Mouse (Mus musculus): ENCODE data around the gene Naa16.

- TF ChIP-seq MAX (IDR thresholded peaks at IDR 0.05; ENCODE audit: low read depth): no peak
- no peak for TF ChIP-seq E2F4 (IDR thresholded peaks at IDR 0.05; ENCODE audit: insufficient read depth)
- no peak for TF ChIP-seq POLR2A (IDR thresholded peaks at IDR 0.05; ENCODE audit: insufficient read length, low read depth)
- TF ChIP-seq USF1 (IDR thresholded peaks at IDR 0.05; ENCODE audit: low read depth): no peak
- TF ChIP-seq TCF3 (IDR thresholded peaks at IDR 0.05; ENCODE audit: insufficient read length, low read depth): no peak
- no peak for TF ChIP-seq MYOD1 (IDR thresholded peaks at IDR 0.05; ENCODE audit: control insufficient read depth in 1 of 3, insufficient read length in 2 of 3, low read depth in 2 of 3)
- no peak for TF ChIP-seq TCF12 (IDR thresholded peaks at IDR 0.05; ENCODE audit: insufficient read depth, poor library complexity, severe bottlenecking)
Measured at GRCm38 (mm10) chr14:79281894-79282553, 108.6 kb downstream of the Naa16 start.

Data from myocyte (in vitro differentiated cells).